Mouse (Mus musculus): ENCODE measurements around the gene Cdc27.
"Not testable (repeated sequence)": the region's sequence is repeated elsewhere in the genome, so short reads cannot be mapped to it uniquely, and the experiment has no call there.

Cdc27 gene

DNA sequence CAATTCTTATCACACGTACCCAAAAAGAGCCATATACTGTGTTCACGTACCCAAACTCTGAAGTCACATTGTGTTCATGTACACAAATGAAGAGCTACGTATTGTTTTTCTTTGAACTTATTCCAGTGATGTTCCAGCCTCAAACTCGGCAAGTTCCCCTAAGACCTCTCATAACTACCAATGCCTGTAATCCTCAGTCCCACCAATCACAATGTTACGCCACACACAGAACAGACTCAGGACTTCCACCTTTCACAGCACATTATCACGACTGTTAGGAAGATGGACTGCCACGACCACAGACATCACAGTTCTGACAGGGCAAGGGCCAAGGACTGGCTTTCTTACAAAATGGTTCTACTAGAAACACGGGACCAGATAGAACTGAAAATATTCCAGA, 20.1 kb upstream of the Cdc27 start:
- DNase-seq: not testable (repeated sequence)

GRCm38 (mm10) chr11:104568326-104568725, 17.9 kb upstream of the Cdc27 start:
- no peak for DNase-seq

DNA sequence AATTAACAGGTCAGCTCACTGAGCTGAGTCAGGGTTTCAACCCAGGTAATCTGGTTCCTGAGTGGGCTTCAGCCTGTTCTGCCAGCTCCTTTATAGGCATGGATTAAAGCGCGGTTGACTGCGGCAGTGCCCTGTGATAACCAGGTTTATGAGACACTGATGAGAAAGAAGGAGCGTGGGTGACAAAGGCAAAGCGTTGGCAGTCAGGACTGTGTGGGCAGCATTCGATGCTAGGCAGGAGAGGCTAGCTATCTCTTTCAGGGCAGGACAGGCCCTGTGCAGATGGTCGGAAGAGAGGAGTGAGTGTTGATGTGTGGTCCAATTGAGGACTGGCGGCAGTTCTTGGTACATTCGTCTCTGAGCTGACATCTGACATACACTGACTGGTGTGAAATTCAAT, 17.3 kb upstream of the Cdc27 start:
- DNase-seq: no peak

- no peak for DNase-seq
Measured at GRCm38 (mm10) chr11:104566796-104567195, 16.4 kb upstream of the Cdc27 start.

GRCm38 (mm10) chr11:104566097-104566496, 15.7 kb upstream of the Cdc27 start:
- no peak for DNase-seq

- DNase-seq: no peak
Measured at GRCm38 (mm10) chr11:104565172-104565571, 14.8 kb upstream of the Cdc27 start.

- no peak for DNase-seq
Measured at GRCm38 (mm10) chr11:104563496-104563895, 13.1 kb upstream of the Cdc27 start.

DNA sequence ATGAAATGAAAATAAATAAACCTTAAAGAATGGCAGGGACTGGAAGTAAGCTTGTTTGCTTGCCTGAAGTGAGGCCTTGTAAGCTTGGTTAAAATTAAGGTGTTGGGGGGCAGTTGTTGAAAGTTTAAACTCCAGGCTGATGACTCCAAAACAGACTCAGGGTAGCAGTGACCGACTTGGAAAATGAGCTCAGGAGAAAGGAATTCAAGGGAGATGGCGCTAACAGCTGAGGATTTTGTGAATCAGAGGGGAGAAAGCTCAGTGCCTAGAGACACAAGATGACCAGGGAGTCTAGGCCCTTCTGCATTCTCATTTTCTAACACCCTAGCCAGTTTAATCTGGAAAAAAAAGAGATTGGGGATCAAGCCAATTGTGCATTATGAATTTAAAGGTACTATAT, 10.6 kb upstream of the Cdc27 start:
- no peak for DNase-seq

DNA sequence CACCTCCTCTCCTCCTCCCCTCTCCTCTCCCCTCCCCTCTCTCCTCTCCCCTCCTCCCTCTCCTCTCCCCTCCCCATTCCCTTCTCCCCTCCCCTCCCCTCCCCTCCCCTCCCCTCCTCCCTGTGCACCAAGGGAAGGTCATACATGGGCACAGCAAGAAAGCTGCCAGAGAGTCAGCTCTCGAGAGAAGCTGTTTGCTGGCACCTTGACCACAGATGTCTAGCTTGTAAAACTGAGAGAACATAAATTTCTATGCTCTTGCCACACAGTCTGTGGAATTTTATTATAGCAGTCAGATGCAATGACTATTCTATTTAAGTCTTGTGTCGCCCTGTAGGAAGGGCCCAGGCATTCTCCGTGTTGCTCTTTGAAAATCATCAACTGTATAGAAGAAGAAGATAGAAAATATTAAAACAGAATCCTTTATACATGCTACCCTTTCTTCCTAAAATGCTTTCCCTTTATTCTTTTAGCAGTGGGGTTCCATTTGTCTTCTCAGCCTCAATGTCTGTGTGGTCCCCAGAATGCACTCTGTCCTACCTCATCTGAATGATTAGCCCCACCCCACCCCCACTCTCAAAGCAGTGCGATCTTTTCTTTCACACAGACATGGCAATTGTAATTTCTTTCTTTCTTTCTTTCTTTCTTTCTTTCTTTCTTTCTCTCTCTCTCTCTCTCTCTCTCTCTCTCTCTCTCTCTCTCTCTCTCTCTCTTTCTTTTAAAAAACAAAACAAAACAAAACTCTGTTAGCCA, 8.4 kb upstream of the Cdc27 start:
- no peak for DNase-seq

DNA sequence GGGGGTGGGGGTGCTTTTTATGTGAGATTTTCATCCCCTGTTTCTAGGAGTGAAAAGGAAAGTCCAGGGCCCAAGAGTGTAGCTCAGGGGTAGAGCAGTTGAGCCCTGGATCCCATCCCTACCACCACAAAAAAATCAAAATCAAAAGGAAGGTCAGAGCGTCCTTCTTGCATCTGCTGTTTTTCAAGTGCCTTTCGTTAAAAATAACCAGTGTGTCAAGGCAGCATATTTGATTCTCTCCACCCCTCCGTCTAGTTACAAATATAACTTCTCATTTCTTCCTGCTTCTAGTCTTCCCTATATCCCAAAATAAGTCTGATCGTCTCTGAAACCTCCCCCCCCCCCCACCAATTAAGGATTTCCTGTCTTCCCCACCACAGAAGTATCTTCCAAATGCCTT, 7.6 kb upstream of the Cdc27 start:
- DNase-seq: no peak

DNA sequence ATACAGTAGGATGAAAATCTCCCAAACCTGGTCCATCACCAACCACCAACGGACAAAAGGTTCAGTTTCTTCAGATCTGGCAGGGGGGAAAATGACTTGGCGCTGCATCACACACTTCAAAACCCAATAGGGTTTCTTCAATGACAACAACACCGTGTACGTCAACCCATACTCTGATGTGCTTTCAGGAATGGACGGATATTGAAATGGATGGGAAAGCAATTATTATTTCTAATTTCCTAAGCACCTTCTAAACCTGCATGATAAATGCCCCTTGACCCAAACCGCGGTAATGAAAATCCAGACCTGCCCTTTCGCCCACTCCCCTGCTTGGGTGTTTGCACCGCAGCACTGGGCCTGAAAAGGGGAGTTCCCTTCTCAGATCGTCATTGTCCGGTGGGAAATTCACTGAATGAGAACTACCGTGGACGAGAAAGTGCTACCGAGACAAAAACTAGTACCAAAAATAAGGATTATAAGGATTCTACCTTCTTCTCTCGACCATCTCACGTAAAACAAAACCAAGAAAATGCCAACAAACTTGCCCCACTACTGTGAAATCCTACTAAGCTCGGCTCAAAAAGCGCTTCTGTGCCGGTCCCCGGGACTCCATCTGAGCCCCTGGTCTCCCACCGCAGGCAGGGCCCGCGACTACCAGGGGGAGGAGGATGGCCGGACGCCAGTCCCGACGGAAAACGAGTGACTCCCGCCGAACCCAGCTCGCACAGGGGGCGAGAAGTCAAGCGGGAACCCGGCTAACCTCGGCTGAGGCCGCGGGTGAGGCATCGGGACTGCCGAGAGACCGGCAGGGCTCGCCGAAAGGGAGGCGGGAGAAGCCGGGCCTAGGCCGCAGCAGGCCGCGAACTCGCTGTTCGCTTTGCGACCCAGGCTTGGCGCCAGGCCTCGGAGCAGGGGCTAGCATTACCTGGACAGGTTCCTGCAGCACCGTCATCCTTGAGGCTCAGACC, 698 bp downstream of the Cdc27 start:
- DNase-seq: peak in 1 of 2 experiments; percentile 88

DNA sequence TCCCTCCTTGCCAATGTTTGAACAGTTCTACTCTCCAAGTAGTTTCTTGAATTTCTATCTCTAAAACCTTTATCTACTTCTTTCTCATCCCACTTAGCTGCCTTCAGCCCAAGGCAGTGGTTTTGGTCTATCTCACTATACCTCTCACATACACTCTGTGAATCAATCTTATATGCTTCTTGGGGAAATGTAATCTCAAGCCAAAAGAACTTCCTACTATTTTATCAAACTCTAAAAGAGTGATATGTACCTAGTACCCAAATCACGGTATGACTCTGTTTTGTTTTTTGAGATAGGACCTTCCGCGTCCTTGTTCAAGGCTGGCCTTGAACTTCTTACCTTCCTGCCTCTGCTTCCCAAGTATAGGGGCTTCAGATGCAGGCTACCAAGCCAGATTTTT, 2.9 kb downstream of the Cdc27 start:
- DNase-seq: no peak

- no peak for DNase-seq
Measured at GRCm38 (mm10) chr11:104544507-104544906, 5.9 kb downstream of the Cdc27 start.

- DNase-seq: not testable (repeated sequence)
Measured at GRCm38 (mm10) chr11:104543337-104543736, 7.1 kb downstream of the Cdc27 start.

GRCm38 (mm10) chr11:104539811-104540210, 10.6 kb downstream of the Cdc27 start:
- no peak for DNase-seq

DNA sequence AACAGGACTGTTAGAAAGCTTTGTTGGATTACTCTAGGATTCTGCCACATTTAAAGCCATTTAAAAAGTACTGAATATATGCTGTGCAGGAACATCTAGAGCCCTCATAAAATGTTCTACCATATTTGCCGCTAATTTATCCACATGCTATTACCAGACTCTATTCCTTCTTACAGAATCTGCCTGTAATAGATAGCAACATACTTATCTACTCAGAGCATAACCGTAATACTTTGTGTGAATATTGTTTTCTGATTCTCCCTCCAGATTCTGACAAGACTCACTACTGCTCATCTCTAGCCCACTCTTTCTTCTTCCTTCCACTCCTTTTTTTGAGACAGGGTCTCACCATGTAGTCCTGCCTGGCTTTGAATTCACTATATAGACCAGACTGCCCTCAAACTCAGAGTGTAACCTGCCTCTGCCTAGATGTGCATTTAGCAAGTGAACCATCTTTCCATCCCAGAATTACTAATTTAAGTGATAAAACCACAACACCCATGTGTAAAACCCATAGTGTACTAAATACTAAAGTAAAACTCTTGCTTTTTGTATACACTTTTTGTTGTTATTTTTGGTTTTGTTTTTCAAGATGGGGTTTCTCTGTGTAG, 12.4 kb downstream of the Cdc27 start:
- DNase-seq: no peak

- DNase-seq: no peak
Measured at GRCm38 (mm10) chr11:104536843-104537242, 13.6 kb downstream of the Cdc27 start.

DNA sequence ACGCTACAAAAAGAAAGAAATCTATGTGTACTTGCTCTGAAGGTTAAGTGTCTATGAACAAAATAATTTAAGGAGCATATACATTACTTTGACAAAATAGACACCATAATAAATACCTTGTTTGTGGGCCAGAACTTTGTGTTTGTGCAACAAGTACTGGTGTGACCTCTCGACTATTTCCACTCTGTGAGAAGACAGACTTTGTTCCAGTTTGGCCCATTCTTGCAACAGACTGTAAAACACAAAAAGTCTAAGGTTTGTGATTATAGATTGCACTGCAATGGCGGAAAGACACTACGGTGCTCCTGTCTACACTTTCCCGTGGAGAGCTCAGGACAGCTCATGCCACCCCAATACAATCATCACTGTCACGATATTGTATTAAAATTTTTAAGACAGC, 24.5 kb downstream of the Cdc27 start:
- DNase-seq: no peak

DNA sequence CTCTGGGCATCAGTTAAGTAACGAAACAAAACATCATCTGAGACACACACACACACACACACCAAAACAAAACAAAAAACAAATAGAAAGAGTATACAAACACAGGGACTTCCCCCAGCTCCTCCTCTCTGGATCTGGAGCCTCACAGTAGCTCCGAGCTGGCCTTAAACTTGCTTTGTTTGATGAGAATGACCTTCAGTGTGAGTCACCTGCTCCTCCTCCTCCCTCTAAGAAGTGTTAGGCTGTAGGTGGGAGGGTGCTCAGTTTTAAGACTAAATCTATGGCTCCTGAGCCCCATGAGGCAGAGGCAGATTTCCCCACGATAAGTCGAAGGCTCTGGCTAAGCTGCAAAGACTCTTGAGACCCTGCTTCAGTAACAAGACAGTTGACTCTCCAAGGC, 38.0 kb downstream of the Cdc27 start:
- no peak for DNase-seq

DNA sequence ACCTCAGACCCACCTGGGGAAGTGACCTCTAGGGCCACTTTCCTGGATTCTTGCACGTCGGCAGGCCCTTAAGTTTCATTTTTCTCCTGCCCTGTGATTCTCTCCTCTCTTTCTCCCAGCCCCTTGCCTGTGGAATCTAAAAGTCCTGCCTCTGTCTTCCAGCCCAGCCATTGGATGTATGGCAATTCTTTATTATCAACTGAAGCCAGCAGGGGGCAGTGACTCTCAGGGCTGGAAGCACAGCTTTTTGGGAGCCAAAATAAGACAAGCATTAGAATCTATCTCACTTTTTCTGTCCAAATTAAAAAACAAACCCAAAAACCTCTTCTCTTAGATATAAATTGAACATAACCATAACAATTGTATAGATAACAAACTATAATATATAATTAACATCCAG, 39.8 kb downstream of the Cdc27 start:
- DNase-seq: peak; percentile 14 to 36

GRCm38 (mm10) chr11:104508455-104508854, 42.0 kb downstream of the Cdc27 start:
- no peak for DNase-seq

GRCm38 (mm10) chr11:104488292-104488691, 62.1 kb downstream of the Cdc27 start:
- DNase-seq: no peak

GRCm38 (mm10) chr11:104481971-104482370, 68.4 kb downstream of the Cdc27 start:
- DNase-seq: no peak

- DNase-seq: no peak
Measured at GRCm38 (mm10) chr11:104479505-104479904, 70.9 kb downstream of the Cdc27 start.

All from cerebellum, postnatal 14 days (tissue).